Mouse (Mus musculus) liver, embryonic 14.5 days (tissue): ENCODE data around the gene Ptprr. TPM values are rescaled to one million over a fixed set of nuclear protein-coding genes. Genes with fewer than 3 reads are reported as not detected.

Experiments
- ATAC-seq: fragments of 200-750 bp; cut with Nextera tagmentation; 2 replicates; pipeline ENCODE4 v1.8.0; 2017; ENCODE audit warnings: moderate number of reproducible peaks, mild to moderate bottlenecking, moderate library complexity; ENCODE audit not compliant: insufficient read depth
- DNase-seq, 3 experiments: peaks; one replicate each; pipeline ENCODE4 v3.0.0-alpha.2; 2012 to 2013; ENCODE audit warnings: low read depth in 3 of 3, low spot score in 3 of 3
- H3K27ac ChIP-seq: fragments of 300-500 bp; sonication (generic); 2 replicates; pipeline ENCODE4 v1.5.1; 2014; ENCODE audit warnings: moderate library complexity, mild to moderate bottlenecking, control low read depth, inconsistent platforms
- H3K27me3 ChIP-seq: fragments of 300-500 bp; sonication (generic); 2 replicates; pipeline ENCODE4 v1.6.1; 2014; ENCODE audit warnings: mild to moderate bottlenecking, low read length, moderate library complexity; ENCODE audit not compliant: control insufficient read depth, insufficient read depth
- H3K36me3 ChIP-seq: fragments of 300-500 bp; sonication (generic); replicated peaks from 2 replicates; pipeline ENCODE4 v1.6.1; 2014; ENCODE audit warnings: low read depth; ENCODE audit not compliant: control insufficient read depth, insufficient read depth
- H3K4me1 ChIP-seq, 2 experiments: fragments of 200-500 bp in 1 of 2; fragments of 300-500 bp in 1 of 2; sonication (generic) in 1 of 2; replicated peaks; 2 replicates each; pipeline ENCODE4 v1.6.1; 2012 to 2014; ENCODE audit warnings: antibody characterized with exemption in 1 of 2, inconsistent platforms in 1 of 2, low read length in 1 of 2; ENCODE audit not compliant: control insufficient read depth in 2 of 2, insufficient read depth in 2 of 2
- H3K4me2 ChIP-seq: fragments of 300-500 bp; sonication (generic); 2 replicates; pipeline ENCODE4 v1.6.1; 2014; ENCODE audit warnings: low read depth, mild to moderate bottlenecking, control low read depth, moderate library complexity
- H3K4me3 ChIP-seq, 2 experiments: fragments of 200-500 bp in 1 of 2; fragments of 300-500 bp in 1 of 2; sonication (generic) in 1 of 2; 2 replicates each; pipeline ENCODE4 v1.5.1; 2012 to 2014; ENCODE audit warnings: low read depth in 2 of 2, low read length in 2 of 2, mild to moderate bottlenecking in 2 of 2, control low read depth in 1 of 2, inconsistent platforms in 1 of 2, moderate library complexity in 1 of 2; ENCODE audit not compliant: insufficient read depth in 1 of 2
- H3K9ac ChIP-seq: fragments of 300-500 bp; sonication (generic); replicated peaks from 2 replicates; pipeline ENCODE4 v1.6.1; 2014; ENCODE audit warnings: mild to moderate bottlenecking, control low read depth, moderate library complexity
- H3K9me3 ChIP-seq: fragments of 300-500 bp; sonication (generic); 2 replicates; pipeline ENCODE4 v1.6.1; 2016; ENCODE audit warnings: low read length, mixed read lengths; ENCODE audit not compliant: control insufficient read depth
- CTCF ChIP-seq: IDR thresholded peaks from 2 replicates; pipeline ENCODE4 v1.5.1; 2016; ENCODE audit warnings: antibody characterized with exemption, low read depth, control low read depth
- EP300 ChIP-seq: IDR thresholded peaks from 2 replicates; pipeline ENCODE4 v1.6.1; 2016; ENCODE audit warnings: antibody characterized with exemption, low read depth
- WGBS: fragments of 180-500 bp; shearing (Covaris S2); extraction: QIAGEN DNeasy Blood & Tissue Kit; methylation state at CpG from one replicate; pipeline ENCODE4 v1.1.7; 2014; ENCODE audit not compliant: insufficient replicate concordance; 5-methylcytosine and 5-hydroxymethylcytosine counted together
- polyA plus RNA-seq, 2 experiments: library from polyadenylated mRNA; depleted of rRNA in 1 of 2; stranded (reverse) in 1 of 2; unstranded in 1 of 2; fragments of >200 nt; fragmentation: Nextera tagmentation in 1 of 2; extraction: Ambion mirVana in 1 of 2; gene quantifications; 2 replicates each; pipeline versions ENCODE4 v1.2.1 to v1.2.3; 2012 to 2014

The Ptprr gene
- polyA plus RNA-seq, 2 experiments: 0.03 to 0.19 TPM

GRCm38 (mm10) chr10:116259298-116259697, 241.3 kb downstream of the Ptprr start:
- Histone ChIP-seq H3K9me3 (no peaks in the 10 kb centered on the region), H3K4me2 (no peak overlapping the region), H3K4me1 (peaks cover 2 to 10% of the 10 kb centered on the region in 2 experiments; a peak in 2 of 4 replicates), H3K36me3 (no peaks in the 10 kb centered on the region), H3K27ac (no peak overlapping the region), H3K9ac (no peak overlapping the region), H3K27me3 (no peaks in the 10 kb centered on the region), H3K4me3 (no peak overlapping the region)
- DNase-seq: no peak
- WGBS: 29% methylated on average over 4 of the region's 4 CpGs
- TF ChIP-seq CTCF: no peak
- no peak for TF ChIP-seq EP300
- no peak for ATAC-seq

GRCm38 (mm10) chr10:116260658-116261433, 242.8 kb downstream of the Ptprr start:
- DNase-seq: no peak
- H3K27ac ChIP-seq: no peak overlapping the region

GRCm38 (mm10) chr10:116261559-116261958, 243.5 kb downstream of the Ptprr start:
- DNase-seq (no peak), ATAC-seq (no peak)
- Histone ChIP-seq H3K27ac (no peak overlapping the region), H3K4me3 (no peak overlapping the region), H3K36me3 (no peaks in the 10 kb centered on the region), H3K9me3 (no peaks in the 10 kb centered on the region), H3K9ac (no peak overlapping the region), H3K27me3 (no peaks in the 10 kb centered on the region), H3K4me2 (no peak overlapping the region), H3K4me1 (peaks cover 2 to 10% of the 10 kb centered on the region in 2 experiments; a peak in 2 of 4 replicates)
- TF ChIP-seq EP300: no peak
- WGBS: 49% methylated on average over 5 of the region's 5 CpGs

More at GRCm38 (mm10) chr10:116260658-116261433, 242.8 kb downstream of the Ptprr start:
- TF ChIP-seq EP300: no peak
- no peak for TF ChIP-seq CTCF
- WGBS: 29% methylated on average over 13 of the region's 13 CpGs
- Histone ChIP-seq H3K27me3 (no peaks in the 10 kb centered on the region), H3K9me3 (no peaks in the 10 kb centered on the region), H3K4me3 (no peak overlapping the region), H3K9ac (no peak overlapping the region), H3K36me3 (no peaks in the 10 kb centered on the region), H3K4me1 (peaks cover 2 to 10% of the 10 kb centered on the region in 2 experiments; a peak in 2 of 4 replicates), H3K4me2 (no peak overlapping the region)
- peak; percentile 45; the same call in 1 of the 2 replicates for ATAC-seq

GRCm38 (mm10) chr10:116264521-116264920, 246.5 kb downstream of the Ptprr start:
- H3K27ac ChIP-seq: no peak overlapping the region
- H3K4me1 ChIP-seq: peaks cover 2 to 20% of the 10 kb centered on the region in 2 experiments; a peak in 2 of 4 replicates
- ATAC-seq (no peak), DNase-seq (no peak)
- H3K9me3 ChIP-seq: no peaks in the 10 kb centered on the region
- no peak overlapping the region for H3K9ac ChIP-seq
- TF ChIP-seq EP300: no peak
- TF ChIP-seq CTCF: no peak
- H3K4me3 ChIP-seq: no peak overlapping the region
- no peak overlapping the region for H3K4me2 ChIP-seq
- H3K36me3 ChIP-seq: no peaks in the 10 kb centered on the region
- H3K27me3 ChIP-seq: no peaks in the 10 kb centered on the region
- 61% methylated on average over 11 of the region's 11 CpGs for WGBS

GRCm38 (mm10) chr10:116266561-116267433, 248.8 kb downstream of the Ptprr start:
- H3K9me3 ChIP-seq: no peaks in the 10 kb centered on the region
- peaks cover 0 to 20% of the 10 kb centered on the region in 2 experiments; a peak in 2 of 4 replicates for H3K4me1 ChIP-seq
- H3K36me3 ChIP-seq: no peaks in the 10 kb centered on the region
- DNase-seq (no peak), ATAC-seq (peak; percentile 55)
- H3K4me2 ChIP-seq: no peak overlapping the region
- TF ChIP-seq CTCF (no peak), EP300 (no peak)
- H3K4me3 ChIP-seq: no peak overlapping the region
- H3K9ac ChIP-seq: no peak overlapping the region
- no peaks in the 10 kb centered on the region for H3K27me3 ChIP-seq
- 45% methylated on average over 15 of the region's 15 CpGs for WGBS
- no peak overlapping the region for H3K27ac ChIP-seq
